Mouse (Mus musculus): ENCODE measurements around the gene Rgs14.
A peak's percentile ranks its signal among the peaks of the same experiment; 100 is the strongest.

GRCm38 (mm10) chr13:55322130-55322825 is 47.3 kb upstream of the Rgs14 start:
- TF ChIP-seq ZNF384 (IDR thresholded peaks at IDR 0.05; ENCODE audit: low read depth, low read length) (no peak), HCFC1 (IDR thresholded peaks at IDR 0.05; ENCODE audit: borderline replicate concordance, insufficient read depth, low read length) (peak; percentile 13; the same call in 1 of the 2 replicates), MAFK (IDR thresholded peaks at IDR 0.05; ENCODE audit: insufficient read depth, low read depth, low read length) (no peak), ZC3H11A (IDR thresholded peaks at IDR 0.05; ENCODE audit: borderline replicate concordance, low read depth, low read length) (no peak), CHD2 (IDR thresholded peaks at IDR 0.05; ENCODE audit: low read depth, low read length) (no peak)
